Mouse (Mus musculus) liver, embryonic 14.5 days (tissue): Measurements from ENCODE around the gene Kalrn. TPM values are rescaled to one million over a fixed set of nuclear protein-coding genes. Genes with fewer than 3 reads are reported as not detected.

Experiments used
- ATAC-seq: fragments of 200-750 bp; cut with Nextera tagmentation; 2 replicates; pipeline ENCODE4 v1.8.0; 2017; ENCODE audit warnings: moderate number of reproducible peaks, mild to moderate bottlenecking, moderate library complexity; ENCODE audit not compliant: insufficient read depth
- DNase-seq, 3 experiments: peaks; one replicate each; pipeline ENCODE4 v3.0.0-alpha.2; 2012 to 2013; ENCODE audit warnings: low read depth in 3 of 3, low spot score in 3 of 3
- H3K27ac ChIP-seq: fragments of 300-500 bp; sonication (generic); 2 replicates; pipeline ENCODE4 v1.5.1; 2014; ENCODE audit warnings: moderate library complexity, mild to moderate bottlenecking, control low read depth, inconsistent platforms
- H3K27me3 ChIP-seq: fragments of 300-500 bp; sonication (generic); 2 replicates; pipeline ENCODE4 v1.6.1; 2014; ENCODE audit warnings: mild to moderate bottlenecking, low read length, moderate library complexity; ENCODE audit not compliant: control insufficient read depth, insufficient read depth
- H3K36me3 ChIP-seq: fragments of 300-500 bp; sonication (generic); replicated peaks from 2 replicates; pipeline ENCODE4 v1.6.1; 2014; ENCODE audit warnings: low read depth; ENCODE audit not compliant: control insufficient read depth, insufficient read depth
- H3K4me1 ChIP-seq, 2 experiments: fragments of 200-500 bp in 1 of 2; fragments of 300-500 bp in 1 of 2; sonication (generic) in 1 of 2; replicated peaks; 2 replicates each; pipeline ENCODE4 v1.6.1; 2012 to 2014; ENCODE audit warnings: antibody characterized with exemption in 1 of 2, inconsistent platforms in 1 of 2, low read length in 1 of 2; ENCODE audit not compliant: control insufficient read depth in 2 of 2, insufficient read depth in 2 of 2
- H3K4me2 ChIP-seq: fragments of 300-500 bp; sonication (generic); 2 replicates; pipeline ENCODE4 v1.6.1; 2014; ENCODE audit warnings: low read depth, mild to moderate bottlenecking, control low read depth, moderate library complexity
- H3K4me3 ChIP-seq, 2 experiments: fragments of 200-500 bp in 1 of 2; fragments of 300-500 bp in 1 of 2; sonication (generic) in 1 of 2; 2 replicates each; pipeline ENCODE4 v1.5.1; 2012 to 2014; ENCODE audit warnings: low read depth in 2 of 2, low read length in 2 of 2, mild to moderate bottlenecking in 2 of 2, control low read depth in 1 of 2, inconsistent platforms in 1 of 2, moderate library complexity in 1 of 2; ENCODE audit not compliant: insufficient read depth in 1 of 2
- H3K9ac ChIP-seq: fragments of 300-500 bp; sonication (generic); replicated peaks from 2 replicates; pipeline ENCODE4 v1.6.1; 2014; ENCODE audit warnings: mild to moderate bottlenecking, control low read depth, moderate library complexity
- H3K9me3 ChIP-seq: fragments of 300-500 bp; sonication (generic); 2 replicates; pipeline ENCODE4 v1.6.1; 2016; ENCODE audit warnings: low read length, mixed read lengths; ENCODE audit not compliant: control insufficient read depth
- CTCF ChIP-seq: IDR thresholded peaks from 2 replicates; pipeline ENCODE4 v1.5.1; 2016; ENCODE audit warnings: antibody characterized with exemption, low read depth, control low read depth
- EP300 ChIP-seq: IDR thresholded peaks from 2 replicates; pipeline ENCODE4 v1.6.1; 2016; ENCODE audit warnings: antibody characterized with exemption, low read depth
- WGBS: fragments of 180-500 bp; shearing (Covaris S2); extraction: QIAGEN DNeasy Blood & Tissue Kit; methylation state at CpG from one replicate; pipeline ENCODE4 v1.1.7; 2014; ENCODE audit not compliant: insufficient replicate concordance; 5-methylcytosine and 5-hydroxymethylcytosine counted together
- polyA plus RNA-seq, 2 experiments: library from polyadenylated mRNA; depleted of rRNA in 1 of 2; stranded (reverse) in 1 of 2; unstranded in 1 of 2; fragments of >200 nt; fragmentation: Nextera tagmentation in 1 of 2; extraction: Ambion mirVana in 1 of 2; gene quantifications; 2 replicates each; pipeline versions ENCODE4 v1.2.1 to v1.2.3; 2012 to 2014

Gene Kalrn
- polyA plus RNA-seq, 2 experiments = 7.2 to 8.5 TPM

DNA sequence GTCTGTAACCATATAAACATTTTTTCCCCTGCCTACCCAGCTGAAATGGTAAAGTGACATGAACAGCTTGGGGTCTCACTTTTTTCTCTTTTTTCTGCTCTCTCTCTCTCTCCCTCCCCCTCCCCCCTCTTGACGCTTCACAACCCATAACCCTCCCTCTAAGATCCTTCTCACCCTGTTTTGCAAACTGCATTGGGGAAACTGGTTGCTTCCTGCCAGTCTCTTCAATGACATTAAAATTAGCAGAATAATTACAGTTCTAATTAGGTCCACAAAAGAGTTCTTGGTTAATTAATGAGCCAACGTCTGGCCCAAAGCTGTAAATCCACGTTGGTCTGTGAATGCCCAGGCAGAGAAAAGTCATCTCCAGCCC is 478.3 kb downstream of the Kalrn start:
- H3K27ac ChIP-seq = no peak overlapping the region
- DNase-seq = no peak
- peak overlapping the region; percentile 50 to 65 for H3K4me3 ChIP-seq
- 2% methylated on average over 3 of the region's 3 CpGs for WGBS
- no peaks in the 10 kb centered on the region for H3K9me3 ChIP-seq
- peaks cover 30% of the 10 kb centered on the region for H3K27me3 ChIP-seq
- peak overlapping the region; percentile 65 for H3K4me2 ChIP-seq
- no peaks in the 10 kb centered on the region for H3K36me3 ChIP-seq
- no peak for ATAC-seq
- peak overlapping the region; percentile 18; the same call in 1 of the 2 replicates for H3K9ac ChIP-seq
- peaks cover 0 to 6% of the 10 kb centered on the region in 2 experiments; a peak in 1 of 4 replicates for H3K4me1 ChIP-seq
- TF ChIP-seq CTCF = no peak
- TF ChIP-seq EP300 = no peak

DNA sequence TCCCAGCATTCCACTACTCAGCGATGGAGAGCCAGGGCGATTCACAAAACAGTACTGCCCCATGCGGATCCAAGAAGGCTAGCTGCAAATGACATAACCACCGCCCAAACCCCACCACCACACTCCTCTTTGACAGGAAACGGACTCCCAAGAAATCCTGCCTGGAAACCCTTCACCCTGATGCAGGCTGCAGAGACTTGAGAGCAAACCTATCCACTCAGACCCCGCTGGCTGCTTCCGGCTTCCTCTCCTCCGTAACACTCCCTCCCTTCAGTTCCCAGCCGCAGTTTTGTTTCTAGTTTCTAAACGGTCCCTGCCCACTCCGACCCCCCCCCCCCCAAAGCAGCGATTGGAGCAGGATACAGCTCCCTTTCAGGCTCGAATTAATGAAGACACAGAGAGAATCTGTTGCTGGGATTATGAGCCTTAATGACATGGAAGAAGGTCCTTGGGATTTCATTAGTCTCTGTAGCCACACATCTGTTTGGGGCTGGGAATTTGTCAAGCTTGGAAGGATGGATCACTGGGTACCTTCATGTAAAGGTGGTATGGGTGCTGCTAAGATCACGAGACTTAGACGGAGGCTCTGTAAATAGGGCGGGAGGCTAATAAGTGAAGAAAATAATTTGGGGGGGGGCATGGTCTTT is 478.8 kb downstream of the Kalrn start:
- Histone ChIP-seq H3K27me3 (peaks cover 30% of the 10 kb centered on the region), H3K9ac (no peak overlapping the region; the same call in 1 of the 2 replicates), H3K4me1 (peaks cover 0 to 6% of the 10 kb centered on the region in 2 experiments; a peak in 1 of 4 replicates), H3K4me3 (peak overlapping the region; percentile 50), H3K4me2 (peak overlapping the region; percentile 65), H3K9me3 (no peaks in the 10 kb centered on the region), H3K27ac (no peak overlapping the region), H3K36me3 (no peaks in the 10 kb centered on the region)
- no peak for DNase-seq
- under 1% methylated on average over 16 of the region's 16 CpGs for WGBS
- ATAC-seq = no peak
- TF ChIP-seq CTCF (no peak; the same call in 1 of the 2 replicates), EP300 (no peak)

- no peak overlapping the region for H3K9ac ChIP-seq
- no peak overlapping the region for H3K27ac ChIP-seq
- peak overlapping the region; percentile 65 for H3K4me2 ChIP-seq
- peaks cover 30% of the 10 kb centered on the region for H3K27me3 ChIP-seq
- no peaks in the 10 kb centered on the region for H3K36me3 ChIP-seq
- no peak for TF ChIP-seq CTCF
- TF ChIP-seq EP300 = no peak
- H3K9me3 ChIP-seq = no peaks in the 10 kb centered on the region
- ATAC-seq = no peak
- peaks cover 0 to 6% of the 10 kb centered on the region in 2 experiments; a peak in 1 of 4 replicates for H3K4me1 ChIP-seq
- peak overlapping the region; percentile 50 for H3K4me3 ChIP-seq
- 3% methylated on average over 14 of the region's 14 CpGs for WGBS
- DNase-seq = no peak
These were observed 479.4 kb downstream of the Kalrn start for GRCm38 (mm10) chr16:34093734-34094445.

- no peak overlapping the region for H3K4me3 ChIP-seq
- 44% methylated on average over 8 of the region's 8 CpGs for WGBS
- H3K27ac ChIP-seq = no peak overlapping the region
- H3K27me3 ChIP-seq = peaks cover 12% of the 10 kb centered on the region
- H3K4me1 ChIP-seq = peaks cover 0 to 10% of the 10 kb centered on the region in 2 experiments; a peak in 2 of 4 replicates
- no peak overlapping the region for H3K4me2 ChIP-seq
- no peak overlapping the region for H3K9ac ChIP-seq
- TF ChIP-seq CTCF (no peak), EP300 (no peak)
- ATAC-seq = no peak
- no peak for DNase-seq
- no peaks in the 10 kb centered on the region for H3K36me3 ChIP-seq
- H3K9me3 ChIP-seq = no peaks in the 10 kb centered on the region
These were observed 483.7 kb downstream of the Kalrn start for GRCm38 (mm10) chr16:34089528-34090095.

- H3K9ac ChIP-seq = no peak overlapping the region
- TF ChIP-seq CTCF = no peak
- TF ChIP-seq EP300 = no peak
- DNase-seq (no peak), ATAC-seq (peak; percentile 31; the same call in 1 of the 2 replicates)
- 67% methylated on average over 3 of the region's 3 CpGs for WGBS
- peaks cover 6% of the 10 kb centered on the region for H3K27me3 ChIP-seq
- H3K27ac ChIP-seq = no peak overlapping the region
- no peaks in the 10 kb centered on the region for H3K9me3 ChIP-seq
- no peak overlapping the region for H3K4me2 ChIP-seq
- H3K4me1 ChIP-seq = peaks cover 0 to 10% of the 10 kb centered on the region in 2 experiments; a peak in 2 of 4 replicates
- H3K4me3 ChIP-seq = no peak overlapping the region
- H3K36me3 ChIP-seq = no peaks in the 10 kb centered on the region
These were observed 484.3 kb downstream of the Kalrn start for GRCm38 (mm10) chr16:34089022-34089421.
